Mouse (Mus musculus) E14TG2a.4 (cell line): ENCODE measurements around the gene Ffar4.

Experiments used
- CTCF ChIP-seq: conservative IDR thresholded peaks from 2 replicates; pipeline ENCODE4 v1.5.1; 2014; ENCODE audit warnings: low read length
- POU5F1 ChIP-seq: IDR thresholded peaks from 2 replicates; pipeline ENCODE4 v1.6.1; 2014; ENCODE audit warnings: low read length, borderline replicate concordance

- TF ChIP-seq CTCF (no peak), POU5F1 (no peak)
These were observed 23.6 kb upstream of the Ffar4 start for GRCm38 (mm10) chr19:38073226-38073625.
